Mouse (Mus musculus) large intestine, adult 2 months (tissue): ENCODE measurements around the gene Surf6. TPM values are rescaled to one million over a fixed set of nuclear protein-coding genes. Genes with fewer than 3 reads are reported as not detected.
A peak's percentile ranks its signal among the peaks of the same experiment; 100 is the strongest.
"Not testable (repeated sequence)": the region's sequence is repeated elsewhere in the genome, so short reads cannot be mapped to it uniquely, and the experiment has no call there.

Source experiments
- DNase-seq: peaks from one replicate; pipeline ENCODE4 v3.0.0-alpha.2; 2012; ENCODE audit warnings: low read depth, low spot score
- WGBS: fragments of 180-500 bp; shearing (Covaris S2); methylation state at CpG from one replicate; pipeline ENCODE4 v1.1.7; 2018; 5-methylcytosine and 5-hydroxymethylcytosine counted together
- polyA plus RNA-seq: library from polyadenylated mRNA; depleted of rRNA; stranded (reverse); fragments of >200 nt; gene quantifications from 2 replicates; pipeline ENCODE4 v1.2.3, GENCODE M21; 2012

Gene Surf6
- polyA plus RNA-seq, 1 experiment = 7.9 TPM

DNA sequence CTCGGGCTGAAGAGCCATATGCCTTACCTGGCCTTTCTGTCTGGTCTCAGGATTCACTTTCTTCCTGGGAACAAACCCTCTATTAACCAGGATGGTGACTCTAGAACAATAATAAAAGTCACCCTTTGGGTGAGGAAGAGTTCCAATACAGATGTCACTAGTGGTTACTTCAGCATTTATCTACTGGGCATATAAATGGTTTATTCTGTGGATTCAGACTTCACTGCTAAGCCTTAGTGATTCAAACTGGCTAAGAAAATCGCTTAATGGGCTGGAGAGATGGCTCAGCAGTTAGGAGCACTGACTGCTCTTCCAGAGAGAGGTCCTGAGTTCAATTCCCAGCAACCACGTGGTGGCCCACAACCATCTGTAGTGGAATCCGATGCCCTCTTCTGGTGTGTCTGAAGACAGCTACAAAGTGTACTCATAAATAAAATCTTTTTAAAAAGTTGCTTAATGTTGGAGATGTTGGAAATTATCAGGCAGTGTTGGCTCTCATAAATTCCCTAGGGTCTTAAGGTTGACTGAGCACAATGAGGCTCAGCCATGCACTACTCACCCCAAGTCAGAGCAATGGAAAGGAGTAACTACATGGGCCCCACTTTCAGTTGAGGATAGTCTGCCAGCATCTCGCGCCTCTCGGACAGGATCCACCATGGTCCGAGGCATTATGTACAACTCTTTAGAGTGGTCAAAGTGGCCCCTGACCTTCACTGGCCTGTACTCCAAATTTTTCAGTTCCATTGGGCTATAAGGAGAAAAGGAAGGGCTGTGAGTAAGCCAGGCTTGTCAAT lies 11.7 kb upstream of the Surf6 start:
- 53% methylated on average over 8 of the region's 8 CpGs for WGBS

DNA sequence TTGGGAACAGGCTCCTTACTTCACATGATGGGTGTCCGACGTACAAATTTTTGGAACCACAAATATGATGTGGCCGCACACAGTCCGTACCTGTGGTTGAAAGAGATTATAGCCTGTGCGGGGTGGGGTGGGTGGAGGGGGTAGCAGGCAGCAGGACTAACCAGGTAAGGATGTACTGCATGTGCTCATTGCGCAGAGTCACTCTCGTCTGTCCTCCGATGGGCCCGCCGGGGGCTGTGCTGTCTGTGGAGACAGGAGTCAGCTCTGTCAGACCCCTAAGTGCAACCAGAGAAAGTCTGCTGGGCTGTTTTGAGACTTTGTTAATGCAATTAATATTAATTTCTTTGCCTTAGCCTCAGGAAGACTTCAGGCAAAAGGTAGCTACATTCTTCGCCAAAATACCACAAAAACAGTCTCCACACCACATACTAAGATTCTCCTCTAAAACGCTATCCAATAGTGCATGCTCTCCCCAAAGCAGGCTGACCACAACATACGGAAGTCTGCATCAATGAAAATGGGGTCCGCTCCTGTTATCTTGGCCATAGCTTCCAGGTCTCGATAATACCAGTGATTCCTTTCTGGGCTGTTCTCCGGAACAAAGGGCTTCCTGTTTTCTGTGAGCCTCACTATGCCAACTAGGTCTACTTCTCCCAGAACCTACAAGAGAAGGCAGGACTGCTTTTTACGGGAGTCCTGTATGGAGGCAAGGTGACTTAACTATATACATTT lies 10.9 kb upstream of the Surf6 start:
- WGBS = 73% methylated on average over 17 of the region's 17 CpGs
- no peak for DNase-seq

More for the DNA sequence above, 11.7 kb upstream of the Surf6 start:
- DNase-seq = no peak

DNA sequence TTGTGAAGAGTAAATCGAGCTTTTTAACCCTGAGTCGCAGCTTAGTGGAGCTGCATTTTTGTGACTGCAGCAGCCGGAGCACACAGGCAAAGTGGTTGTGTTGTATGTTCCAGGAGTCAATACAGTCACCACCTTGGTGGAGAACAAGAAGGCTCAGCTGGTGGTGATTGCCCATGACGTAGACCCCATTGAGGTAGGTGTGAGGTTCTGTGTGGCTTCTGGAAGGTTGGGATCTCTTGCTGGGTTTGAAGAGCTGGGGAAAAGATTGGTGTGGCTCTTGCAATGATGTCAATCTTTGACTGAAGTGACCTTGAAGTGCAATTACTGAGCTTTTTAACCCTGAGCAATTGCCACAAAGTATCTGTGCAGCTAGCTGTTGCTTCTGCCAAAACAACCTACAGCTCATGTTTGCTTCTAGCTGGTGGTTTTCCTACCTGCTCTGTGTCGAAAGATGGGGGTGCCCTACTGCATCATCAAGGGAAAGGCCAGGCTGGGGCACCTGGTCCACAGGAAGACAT lies 9.6 kb upstream of the Surf6 start:
- 28% methylated on average over 5 of the region's 5 CpGs for WGBS
- no peak for DNase-seq

DNA sequence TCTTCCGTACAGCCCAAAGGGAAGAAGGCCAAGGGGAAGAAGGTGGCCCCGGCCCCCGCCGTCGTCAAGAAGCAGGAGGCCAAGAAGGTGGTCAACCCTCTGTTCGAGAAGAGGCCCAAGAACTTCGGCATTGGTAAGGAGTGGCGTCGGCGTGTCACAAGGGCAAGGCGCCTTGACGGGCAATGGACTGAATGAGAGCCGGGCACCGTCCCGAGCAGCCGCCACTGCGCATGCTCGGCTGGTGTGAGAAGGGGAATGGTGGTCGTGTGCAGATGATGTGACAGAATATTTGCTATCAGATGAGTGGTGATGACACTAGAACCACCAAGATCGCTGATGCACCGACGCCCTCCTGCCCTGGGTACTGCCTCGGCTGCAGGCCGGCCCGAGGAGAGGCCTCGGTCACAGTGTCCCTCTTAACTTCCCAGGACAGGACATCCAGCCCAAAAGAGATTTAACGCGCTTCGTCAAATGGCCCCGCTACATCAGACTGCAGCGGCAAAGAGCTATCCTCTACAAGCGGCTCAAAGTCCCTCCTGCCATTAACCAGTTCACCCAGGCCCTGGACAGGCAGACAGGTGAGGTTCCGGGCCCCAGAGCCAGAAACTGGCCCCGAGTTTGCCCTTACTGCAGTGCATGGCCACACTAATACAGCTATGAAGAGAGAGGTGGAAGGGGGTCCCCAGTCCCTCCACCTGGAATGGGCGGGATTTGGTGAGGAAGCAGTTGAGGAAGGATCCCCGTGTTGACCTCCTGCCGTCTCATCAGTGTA lies 8.5 kb upstream of the Surf6 start:
- under 1% methylated on average over 37 of the region's 37 CpGs for WGBS
- no peak for DNase-seq

DNA sequence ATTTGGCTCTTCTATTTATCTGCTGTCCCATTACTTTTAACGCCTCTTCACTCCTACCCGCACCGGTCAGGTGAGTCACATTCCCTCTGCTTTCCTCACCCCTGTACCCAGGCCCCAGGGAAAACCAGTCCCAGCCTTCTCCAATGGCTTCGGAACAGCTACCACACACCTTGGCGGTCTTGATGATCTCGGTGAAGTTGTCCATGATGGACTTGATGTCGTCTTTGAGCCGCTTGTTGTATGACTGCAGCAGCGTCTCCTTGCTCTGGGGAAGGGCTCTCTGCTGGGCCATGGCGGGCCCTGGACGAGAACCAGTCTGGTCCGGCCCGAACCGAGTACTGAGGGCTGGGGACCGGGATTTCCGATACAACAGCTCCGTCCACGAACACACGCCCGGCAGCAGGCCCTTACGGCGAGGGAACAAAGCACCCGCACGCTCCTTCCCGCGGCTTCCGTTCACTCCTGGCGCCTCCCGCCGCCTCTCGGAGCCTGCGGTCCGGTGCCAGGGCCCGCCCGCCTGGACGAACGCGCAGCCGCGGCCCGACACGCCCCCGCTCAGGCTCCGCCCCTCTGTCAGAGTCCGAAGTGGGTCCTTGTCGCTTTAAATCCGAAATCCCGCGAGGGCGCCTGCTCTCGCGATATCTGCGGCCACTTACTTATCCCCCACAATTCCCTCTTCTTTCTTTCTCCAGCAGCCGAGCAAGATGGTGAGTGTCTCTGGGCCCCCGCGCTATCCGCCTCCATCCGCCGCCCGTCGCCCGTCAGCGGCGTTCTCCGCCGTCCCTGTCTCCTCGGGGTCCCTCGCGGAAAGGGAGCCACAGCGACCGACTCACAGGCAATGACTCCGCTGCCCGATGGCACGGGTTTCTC lies 7.7 kb upstream of the Surf6 start, which contains the start of the genes Med22 and Rpl7a:
Med22 (minus strand) TSS at position 554 of the 870 bp plus-strand sequence.
Rpl7a (plus strand) TSS at position 641 of the 870 bp plus-strand sequence.
- whole genome bisulfite sequencing = under 1% methylated on average over 74 of the region's 74 CpGs
- DNase-seq = peak; percentile 92

DNA sequence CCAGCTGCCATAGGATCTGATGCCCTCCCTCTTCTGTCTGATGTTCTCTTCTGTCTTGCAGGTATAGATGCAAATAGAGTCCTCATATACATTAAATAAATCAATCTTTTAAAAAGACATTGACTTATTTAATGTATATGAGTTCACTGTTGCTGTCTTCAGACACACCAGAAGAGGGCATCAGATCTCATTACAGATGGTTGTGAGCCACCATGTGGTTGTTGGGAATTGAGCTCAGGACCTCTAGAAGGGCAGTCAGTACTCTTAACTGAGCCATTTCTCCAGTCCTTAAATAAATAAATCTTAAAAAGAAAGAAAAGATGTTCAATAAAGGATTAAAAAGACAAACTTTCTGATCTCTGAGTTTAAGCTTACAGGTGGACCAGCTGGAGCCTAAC lies 6.7 kb upstream of the Surf6 start:
- no peak for DNase-seq

DNA sequence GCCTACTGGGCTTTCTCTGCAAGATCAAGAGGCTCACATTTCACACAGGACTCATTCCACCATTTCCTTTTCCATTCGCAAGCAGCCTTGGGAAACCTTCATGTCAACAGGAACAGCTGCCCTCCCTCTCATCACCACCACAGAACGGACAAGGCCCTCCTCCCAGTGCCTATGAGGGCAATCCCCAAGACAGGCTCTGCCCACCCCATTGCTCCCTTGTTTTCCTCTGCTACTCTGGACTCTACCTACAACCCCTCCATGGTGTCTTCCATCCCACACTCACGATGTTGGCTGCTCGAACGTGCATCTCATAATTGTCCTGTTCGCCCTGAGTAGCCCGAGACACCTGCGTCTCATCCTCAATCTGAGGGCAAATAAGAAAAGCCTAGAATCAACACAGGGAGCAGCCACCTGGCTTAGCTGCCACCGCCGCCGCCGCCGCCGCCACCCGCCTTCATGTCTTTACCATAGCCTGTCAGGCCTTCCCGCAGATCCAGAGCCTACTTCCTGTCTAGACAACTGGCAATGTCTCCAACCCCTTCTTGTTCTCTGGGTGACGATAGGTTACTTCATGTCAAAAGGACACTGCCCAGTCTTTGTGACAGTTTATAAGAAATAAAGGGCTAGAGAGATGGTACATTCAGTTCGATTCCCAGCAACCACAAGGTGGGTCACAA lies 6.2 kb upstream of the Surf6 start:
- DNase-seq = no peak
- WGBS = 40% methylated on average over 18 of the region's 18 CpGs

DNA sequence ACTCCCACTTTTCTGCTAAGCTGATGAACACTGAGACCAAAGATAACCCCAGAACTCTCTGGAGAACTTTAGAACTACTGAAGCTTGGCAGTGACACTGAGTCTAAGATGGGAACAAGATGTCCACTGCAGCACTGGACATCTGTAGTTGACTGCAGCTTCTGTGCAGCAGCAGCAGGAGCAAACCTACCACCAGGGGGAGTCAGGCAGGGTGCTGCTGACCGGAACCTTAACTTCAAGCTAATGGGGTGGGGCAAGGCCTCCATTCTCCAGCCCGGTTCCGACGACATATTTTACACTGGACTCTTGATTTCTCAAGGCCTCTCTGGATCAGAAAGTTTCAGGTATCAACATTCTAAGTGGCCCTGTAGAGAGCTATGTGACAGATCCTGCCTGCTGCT lies 4.4 kb upstream of the Surf6 start:
- DNase-seq = no peak
- 17% methylated on average over 4 of the region's 4 CpGs for whole genome bisulfite sequencing

DNA sequence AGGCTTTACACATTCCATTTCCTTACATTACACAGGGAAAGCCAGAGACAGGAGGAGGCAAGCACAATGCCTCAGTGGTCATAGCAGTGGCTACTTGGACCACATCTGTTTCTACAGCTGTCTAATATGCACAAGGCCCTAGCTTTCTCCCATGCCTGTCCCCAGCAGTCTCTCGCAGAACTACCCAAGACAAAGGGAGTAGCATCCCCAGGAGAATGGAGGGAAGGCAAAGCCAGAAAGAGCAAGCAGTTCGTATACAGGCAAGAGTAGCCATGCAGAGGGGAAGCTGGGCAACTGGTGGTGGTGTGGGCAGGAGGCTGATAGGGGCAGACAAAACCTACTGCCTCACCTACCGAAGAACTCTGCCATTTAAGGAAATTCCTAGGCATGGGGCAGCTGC lies 3.8 kb upstream of the Surf6 start:
- WGBS = 94% methylated on average over 3 of the region's 3 CpGs
- DNase-seq = no peak

DNA sequence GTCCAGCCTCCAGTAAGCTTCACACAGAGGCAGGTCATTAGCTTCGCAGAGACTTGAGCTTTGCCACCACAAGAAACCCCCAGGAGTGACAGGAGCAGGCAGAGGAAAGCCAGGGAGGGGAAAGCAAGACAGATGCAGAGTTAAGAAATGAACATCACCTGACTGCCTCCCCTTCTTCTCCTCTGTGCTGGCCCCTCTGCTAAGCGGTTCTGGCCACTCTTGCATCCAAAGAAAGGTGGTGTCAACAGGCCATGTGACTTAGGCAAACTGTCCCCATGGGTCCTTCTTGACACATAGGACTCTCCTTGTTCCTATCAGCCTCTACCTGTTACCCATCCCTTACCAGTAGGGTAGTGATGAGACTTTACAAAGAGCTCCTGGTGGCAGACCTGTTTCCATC lies 3.3 kb upstream of the Surf6 start:
- WGBS = 93% methylated on average over 2 of the region's 2 CpGs
- DNase-seq = no peak

DNA sequence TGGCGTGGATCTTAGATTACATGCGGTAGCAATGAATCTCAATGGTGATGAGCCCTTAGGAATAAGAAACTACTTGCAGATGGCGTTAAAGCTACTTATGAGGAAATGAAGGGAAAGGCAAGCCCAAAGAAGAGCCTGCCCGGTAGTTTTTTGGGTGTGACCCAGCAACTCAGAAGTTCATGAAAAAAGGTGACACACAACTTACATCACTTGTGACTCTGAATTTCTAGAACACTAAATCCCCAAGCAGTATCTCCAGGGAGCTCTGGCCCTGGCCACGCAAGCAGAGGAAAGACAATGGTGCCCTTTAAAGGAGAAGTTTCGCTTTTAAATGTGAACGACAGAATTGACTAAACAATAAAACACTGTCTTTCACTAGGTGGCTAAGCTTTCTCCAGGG lies 632 bp upstream of the Surf6 start:
- DNase-seq = no peak
- 2% methylated on average over 7 of the region's 7 CpGs for WGBS

DNA sequence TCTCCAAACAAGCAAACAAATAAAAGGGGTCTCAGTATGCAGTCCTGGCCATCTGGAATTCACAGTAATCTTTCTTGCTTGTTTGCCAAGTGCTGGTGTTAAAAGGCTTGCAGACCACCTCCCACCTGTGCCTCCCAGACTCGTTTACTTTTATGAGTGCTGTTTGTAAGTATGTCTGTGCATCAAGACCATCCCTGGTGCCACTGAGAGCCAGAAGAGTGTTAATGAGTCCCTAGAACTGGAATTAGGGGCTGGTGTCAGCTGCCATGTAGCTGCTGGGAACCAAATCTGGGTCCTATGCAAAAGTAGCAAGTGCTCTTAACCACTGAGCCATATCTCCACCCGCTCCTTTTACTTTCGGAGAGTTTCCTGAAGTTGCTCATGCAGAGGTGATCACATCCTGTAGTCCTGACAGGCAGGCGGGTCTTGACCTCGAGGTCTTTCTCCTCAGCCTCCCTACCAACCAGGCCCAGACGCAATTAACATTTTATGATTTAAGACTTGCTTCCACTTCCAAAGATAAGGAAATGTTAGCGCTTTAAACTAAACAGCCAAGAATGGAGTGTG lies 762 bp downstream of the Surf6 start:
- 1% methylated on average over 7 of the region's 7 CpGs for WGBS

DNA sequence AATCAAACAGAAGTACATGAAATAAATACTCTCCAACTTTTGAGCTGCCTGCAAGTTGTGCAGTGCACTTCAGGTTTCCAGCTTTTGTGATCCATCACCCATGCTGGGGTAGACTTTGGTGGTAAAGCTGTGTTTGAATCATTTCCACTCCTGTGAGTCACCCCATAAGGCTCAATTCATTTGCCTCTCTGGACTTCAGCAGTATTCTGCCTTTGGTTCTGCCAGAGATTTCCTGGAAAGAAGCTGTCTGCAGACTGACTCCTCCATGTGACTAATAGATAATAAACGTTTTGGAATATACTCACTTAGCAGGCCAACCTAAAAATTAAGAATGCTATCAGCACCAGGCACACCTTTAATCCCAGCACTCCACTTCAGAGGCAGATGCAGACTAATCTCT lies 1.9 kb downstream of the Surf6 start:
- WGBS = 31% methylated on average over 1 of the region's 1 CpGs
- no peak for DNase-seq

More for the DNA sequence above, 762 bp downstream of the Surf6 start:
- DNase-seq = no peak

DNA sequence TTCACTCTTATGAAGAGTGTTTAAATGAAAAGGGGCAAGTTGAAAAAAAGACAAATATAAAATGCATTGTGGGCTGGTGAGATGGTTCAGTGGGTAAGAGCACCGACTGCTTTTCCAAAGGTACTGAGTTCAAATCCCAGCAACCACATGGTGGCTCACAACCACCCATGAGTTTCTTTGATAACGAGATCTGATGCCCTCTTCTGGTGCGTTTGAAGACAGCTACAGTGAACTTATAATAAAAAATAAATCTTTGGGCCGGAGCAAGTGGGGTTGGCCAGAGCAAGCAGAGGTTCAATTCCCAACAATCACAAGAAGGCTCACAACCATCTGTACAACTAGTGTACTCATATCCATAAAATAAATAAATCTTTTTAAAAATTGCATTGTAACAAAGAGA lies 6.8 kb downstream of the Surf6 start:
- 92% methylated on average over 4 of the region's 4 CpGs for WGBS
- DNase-seq = no peak

DNA sequence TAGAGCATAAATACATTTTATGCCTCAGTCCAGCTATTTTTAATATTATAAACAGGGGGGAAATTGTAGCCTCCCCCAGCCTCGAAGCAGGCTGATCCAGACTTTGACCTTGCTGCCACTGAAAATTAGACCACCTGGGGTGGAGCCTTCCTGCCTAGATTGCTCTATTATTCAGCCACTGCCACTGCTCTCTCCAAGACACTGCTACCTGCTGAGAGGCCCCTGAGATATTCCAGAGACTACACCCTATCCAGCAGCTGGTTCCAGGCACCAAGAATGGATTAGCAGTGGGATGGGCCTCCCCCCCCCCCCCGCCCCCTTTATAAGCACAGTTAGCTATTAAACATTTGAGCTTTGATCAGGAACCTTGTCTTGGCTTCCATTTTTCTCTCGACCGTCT lies 16.5 kb downstream of the Surf6 start:
- DNase-seq = not testable (repeated sequence)
- 60% methylated on average over 4 of the region's 4 CpGs for WGBS

DNA sequence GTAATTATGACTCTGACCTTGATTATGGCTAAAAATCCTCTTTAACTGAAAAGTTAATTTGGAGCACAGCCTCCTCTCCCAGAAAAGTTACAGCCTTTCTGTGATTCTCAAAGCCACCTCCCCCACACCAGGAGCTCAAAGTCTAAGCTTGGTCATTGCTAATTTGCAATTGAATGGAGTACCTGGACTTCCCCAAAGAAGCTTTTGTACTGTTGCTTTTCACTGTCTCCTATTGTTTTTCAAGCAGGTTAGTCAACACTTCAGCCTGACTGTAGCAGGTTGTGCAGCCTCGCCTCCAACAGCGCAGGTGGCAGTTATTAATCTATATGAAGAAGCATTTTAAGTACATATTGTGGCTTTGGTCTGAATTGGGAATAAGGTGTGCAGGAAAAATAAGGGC lies 17.1 kb downstream of the Surf6 start:
- 92% methylated on average over 2 of the region's 2 CpGs for WGBS
- DNase-seq = not testable (repeated sequence)

DNA sequence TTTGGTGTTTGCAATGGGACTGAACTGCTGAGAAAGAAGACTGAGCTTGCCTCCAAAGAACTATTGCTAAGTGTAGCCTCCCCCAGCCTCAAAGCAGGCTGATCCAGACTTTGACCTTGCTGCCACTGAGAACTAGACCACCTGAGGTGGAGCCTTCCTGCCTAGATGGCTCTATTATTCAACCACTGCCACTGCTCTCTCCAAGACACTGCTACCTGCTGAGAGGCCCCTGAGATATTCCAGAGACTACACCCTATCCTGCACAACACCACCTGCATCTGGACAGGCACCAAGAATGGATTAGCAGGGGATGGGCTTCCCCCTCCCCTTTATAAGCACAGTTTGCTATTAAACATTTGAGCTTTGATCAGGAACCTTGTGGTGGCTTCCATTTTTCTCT lies 24.1 kb downstream of the Surf6 start:
- DNase-seq = no peak

DNA sequence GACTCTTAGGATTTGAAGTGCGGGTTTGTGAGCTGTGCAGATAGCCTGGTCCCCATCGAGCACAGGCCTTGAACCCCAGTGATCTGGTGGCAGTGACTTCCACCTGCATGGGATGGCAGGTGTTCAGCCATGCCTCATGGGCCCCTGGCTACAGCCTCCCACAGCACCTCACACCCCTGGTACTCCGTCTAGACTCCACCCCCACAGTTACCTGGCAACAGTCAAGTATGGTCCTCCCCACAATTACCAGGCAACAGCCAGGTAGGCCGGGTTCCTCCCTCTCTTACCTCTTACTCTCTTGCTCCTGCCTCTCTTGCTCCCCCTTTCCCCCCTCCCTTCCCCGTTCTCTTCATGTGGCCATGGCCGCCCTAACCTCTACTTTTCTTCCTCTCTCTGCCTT lies 32.0 kb downstream of the Surf6 start:
- no peak for DNase-seq
- 61% methylated on average over 6 of the region's 6 CpGs for WGBS
